Mouse (Mus musculus): Measurements from ENCODE around the gene Spock3. TPM values are rescaled to one million over a fixed set of nuclear protein-coding genes. Genes with fewer than 3 reads are reported as not detected.
"Not testable (repeated sequence)": the region's sequence is repeated elsewhere in the genome, so short reads cannot be mapped to it uniquely, and the experiment has no call there.

Spock3 gene
- polyA plus RNA-seq, 1 experiment: 0.28 TPM

DNA sequence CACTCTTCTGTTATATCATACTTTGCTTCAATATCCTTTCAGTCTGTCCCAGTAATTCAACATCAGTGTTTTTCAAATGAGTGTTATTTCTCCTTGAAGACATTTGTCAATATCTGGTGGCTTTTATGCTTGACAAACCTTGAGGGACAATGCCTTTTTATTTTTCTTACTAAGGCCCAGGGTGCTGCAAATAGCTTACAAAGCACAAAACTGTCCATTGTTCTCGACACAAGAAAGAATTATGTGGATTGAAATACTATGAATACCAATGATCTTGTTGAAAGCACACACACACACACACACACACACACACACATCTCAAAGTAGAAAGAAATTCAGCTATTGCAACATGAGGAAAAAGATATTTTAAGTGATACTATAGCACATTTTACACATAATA lies 159.0 kb downstream of the Spock3 start:
- H3K27me3 ChIP-seq (ENCODE audit: control insufficient read depth, insufficient read depth, low read length): no peaks in the 10 kb centered on the region
- no peak overlapping the region for H3K27ac ChIP-seq (ENCODE audit: insufficient read depth, low read length)
- H3K4me3 ChIP-seq (ENCODE audit: extremely low read depth, insufficient read depth, insufficient read length): no peak overlapping the region
- no peak for TF ChIP-seq POLR2A (IDR thresholded peaks at IDR 0.05; ENCODE audit: low read depth, low read length)
- no peak for TF ChIP-seq CTCF (IDR thresholded peaks at IDR 0.05; ENCODE audit: extremely low read depth, insufficient read depth, insufficient read length, insufficient replicate concordance)
- 49% methylated on average over 1 of the region's 1 CpGs for WGBS
- H3K4me1 ChIP-seq (ENCODE audit: control insufficient read depth, insufficient read depth, insufficient read length): no peaks in the 10 kb centered on the region
- DNase-seq (ENCODE audit: low read depth in 1 of 2, low spot score in 2 of 2): no peak
- no peaks in the 10 kb centered on the region for H3K36me3 ChIP-seq (ENCODE audit: control insufficient read depth, insufficient read depth, low read length)

DNA sequence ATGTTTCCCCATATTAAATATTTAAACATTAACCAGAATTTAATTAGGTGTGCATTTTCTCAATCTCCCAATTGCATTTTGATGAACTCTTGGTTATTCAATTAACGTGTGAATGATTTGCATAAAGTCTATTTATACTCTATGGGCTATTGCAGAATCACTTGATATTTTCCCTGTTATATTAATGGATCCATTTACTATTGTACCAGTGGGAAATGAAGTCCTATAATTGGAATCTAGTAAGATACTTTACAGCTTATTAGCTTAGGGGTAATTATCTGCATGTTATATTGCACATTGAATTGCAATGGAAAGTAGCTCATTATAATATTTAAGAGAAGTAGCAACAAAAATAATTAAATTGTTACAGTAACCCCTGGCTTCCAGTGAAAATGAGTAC lies 162.1 kb downstream of the Spock3 start:
- TF ChIP-seq CTCF (IDR thresholded peaks at IDR 0.05; ENCODE audit: extremely low read depth, insufficient read depth, insufficient read length, insufficient replicate concordance) (no peak), POLR2A (IDR thresholded peaks at IDR 0.05; ENCODE audit: low read depth, low read length) (no peak)
- H3K27me3 ChIP-seq (ENCODE audit: control insufficient read depth, insufficient read depth, low read length): no peaks in the 10 kb centered on the region
- H3K27ac ChIP-seq (ENCODE audit: insufficient read depth, low read length): no peak overlapping the region
- WGBS: 76% methylated on average over 1 of the region's 1 CpGs
- no peak overlapping the region for H3K4me3 ChIP-seq (ENCODE audit: extremely low read depth, insufficient read depth, insufficient read length)
- DNase-seq (ENCODE audit: low read depth in 1 of 2, low spot score in 2 of 2): no peak
- H3K4me1 ChIP-seq (ENCODE audit: control insufficient read depth, insufficient read depth, insufficient read length): no peaks in the 10 kb centered on the region
- H3K36me3 ChIP-seq (ENCODE audit: control insufficient read depth, insufficient read depth, low read length): no peaks in the 10 kb centered on the region

GRCm38 (mm10) chr8:63120508-63120907 lies 169.7 kb downstream of the Spock3 start:
- Histone ChIP-seq H3K4me1 (ENCODE audit: control insufficient read depth, insufficient read depth, insufficient read length) (no peaks in the 10 kb centered on the region), H3K36me3 (ENCODE audit: control insufficient read depth, insufficient read depth, low read length) (no peaks in the 10 kb centered on the region), H3K4me3 (ENCODE audit: extremely low read depth, insufficient read depth, insufficient read length) (no peak overlapping the region), H3K27ac (ENCODE audit: insufficient read depth, low read length) (no peak overlapping the region), H3K27me3 (ENCODE audit: control insufficient read depth, insufficient read depth, low read length) (no peaks in the 10 kb centered on the region)
- DNase-seq (ENCODE audit: low read depth in 1 of 2, low spot score in 2 of 2): no peak
- 71% methylated on average over 2 of the region's 2 CpGs for WGBS
- no peak for TF ChIP-seq CTCF (IDR thresholded peaks at IDR 0.05; ENCODE audit: extremely low read depth, insufficient read depth, insufficient read length, insufficient replicate concordance)
- no peak for TF ChIP-seq POLR2A (IDR thresholded peaks at IDR 0.05; ENCODE audit: low read depth, low read length)

DNA sequence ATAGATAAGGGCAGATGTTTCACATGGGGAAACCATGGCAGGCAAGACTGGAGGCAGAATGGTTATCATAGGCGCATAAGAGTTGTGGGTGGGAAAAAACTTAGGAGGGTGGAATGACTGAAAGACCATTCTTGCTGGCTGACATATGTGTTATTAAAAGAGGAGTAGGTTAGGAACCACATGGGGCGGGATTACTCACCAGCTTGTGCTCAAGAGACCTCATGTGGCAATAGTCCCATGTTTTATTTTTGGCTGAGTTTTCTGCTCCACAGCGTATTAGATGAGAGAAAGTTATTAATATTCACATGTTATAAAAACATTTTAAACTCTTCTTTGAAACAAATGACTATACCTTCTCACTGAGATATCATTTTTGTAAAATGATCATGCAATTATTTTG lies 184.6 kb downstream of the Spock3 start:
- H3K36me3 ChIP-seq (ENCODE audit: control insufficient read depth, insufficient read depth, low read length): no peaks in the 10 kb centered on the region
- 89% methylated on average over 3 of the region's 3 CpGs for WGBS
- TF ChIP-seq CTCF (IDR thresholded peaks at IDR 0.05; ENCODE audit: extremely low read depth, insufficient read depth, insufficient read length, insufficient replicate concordance) (no peak), POLR2A (IDR thresholded peaks at IDR 0.05; ENCODE audit: low read depth, low read length) (no peak)
- DNase-seq (ENCODE audit: low read depth in 1 of 2, low spot score in 2 of 2): no peak
- no peak overlapping the region for H3K4me3 ChIP-seq (ENCODE audit: extremely low read depth, insufficient read depth, insufficient read length)
- no peaks in the 10 kb centered on the region for H3K4me1 ChIP-seq (ENCODE audit: control insufficient read depth, insufficient read depth, insufficient read length)
- no peak overlapping the region for H3K27ac ChIP-seq (ENCODE audit: insufficient read depth, low read length)
- no peaks in the 10 kb centered on the region for H3K27me3 ChIP-seq (ENCODE audit: control insufficient read depth, insufficient read depth, low read length)

GRCm38 (mm10) chr8:63163861-63164260 lies 213.1 kb downstream of the Spock3 start:
- DNase-seq (ENCODE audit: low read depth in 1 of 2, low spot score in 2 of 2); H3K36me3 ChIP-seq (ENCODE audit: control insufficient read depth, insufficient read depth, low read length); H3K4me3 ChIP-seq (ENCODE audit: extremely low read depth, insufficient read depth, insufficient read length); H3K27me3 ChIP-seq (ENCODE audit: control insufficient read depth, insufficient read depth, low read length); H3K4me1 ChIP-seq (ENCODE audit: control insufficient read depth, insufficient read depth, insufficient read length); H3K27ac ChIP-seq (ENCODE audit: insufficient read depth, low read length): not testable (repeated sequence)
- 62% methylated on average over 2 of the region's 2 CpGs for WGBS

DNA sequence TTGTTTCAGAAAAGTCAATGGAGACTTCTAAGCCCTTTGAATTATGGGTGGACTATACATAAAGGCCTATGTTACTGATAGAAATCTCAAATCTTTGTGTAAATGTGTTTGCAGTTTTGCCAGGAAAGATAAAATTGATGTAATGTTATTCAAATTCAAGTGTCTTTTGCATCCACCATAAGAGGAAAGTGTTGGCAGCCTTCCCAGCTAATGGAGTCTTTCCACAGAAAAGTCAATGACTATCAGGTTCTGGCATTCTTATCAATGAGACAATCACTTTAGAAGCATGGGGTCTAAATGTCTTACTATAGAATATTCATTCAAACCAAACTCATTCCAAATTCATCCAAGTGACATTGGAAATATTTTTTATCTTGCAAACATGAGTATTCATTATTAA lies 214.5 kb downstream of the Spock3 start:
- H3K27me3 ChIP-seq (ENCODE audit: control insufficient read depth, insufficient read depth, low read length): no peaks in the 10 kb centered on the region
- TF ChIP-seq POLR2A (IDR thresholded peaks at IDR 0.05; ENCODE audit: low read depth, low read length): no peak
- TF ChIP-seq CTCF (IDR thresholded peaks at IDR 0.05; ENCODE audit: extremely low read depth, insufficient read depth, insufficient read length, insufficient replicate concordance): no peak
- no peak for DNase-seq (ENCODE audit: low read depth in 1 of 2, low spot score in 2 of 2)
- no peak overlapping the region for H3K27ac ChIP-seq (ENCODE audit: insufficient read depth, low read length)
- no peaks in the 10 kb centered on the region for H3K4me1 ChIP-seq (ENCODE audit: control insufficient read depth, insufficient read depth, insufficient read length)
- no peaks in the 10 kb centered on the region for H3K36me3 ChIP-seq (ENCODE audit: control insufficient read depth, insufficient read depth, low read length)
- H3K4me3 ChIP-seq (ENCODE audit: extremely low read depth, insufficient read depth, insufficient read length): no peak overlapping the region

DNA sequence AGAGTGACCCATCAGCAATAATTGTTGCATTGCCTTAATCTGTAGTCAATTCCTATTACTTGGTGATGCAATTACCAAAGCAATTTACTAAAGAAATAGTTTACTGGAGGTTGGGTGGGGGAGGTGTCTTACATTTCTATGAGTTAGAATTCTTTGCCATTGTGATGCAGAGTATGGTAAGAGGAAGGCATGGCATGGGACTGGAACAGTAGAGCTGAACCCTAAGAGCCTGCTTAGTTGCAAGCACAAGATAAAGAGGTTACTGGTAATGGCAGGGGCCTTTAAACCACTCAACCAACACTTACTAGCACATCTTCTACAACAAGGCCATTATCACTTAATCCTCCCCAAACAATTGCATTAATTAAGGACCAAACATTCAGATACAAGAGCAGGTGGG lies 219.1 kb downstream of the Spock3 start:
- H3K4me1 ChIP-seq (ENCODE audit: control insufficient read depth, insufficient read depth, insufficient read length): no peaks in the 10 kb centered on the region
- no peaks in the 10 kb centered on the region for H3K27me3 ChIP-seq (ENCODE audit: control insufficient read depth, insufficient read depth, low read length)
- no peak for DNase-seq (ENCODE audit: low read depth in 1 of 2, low spot score in 2 of 2)
- no peaks in the 10 kb centered on the region for H3K36me3 ChIP-seq (ENCODE audit: control insufficient read depth, insufficient read depth, low read length)
- H3K27ac ChIP-seq (ENCODE audit: insufficient read depth, low read length): no peak overlapping the region
- TF ChIP-seq POLR2A (IDR thresholded peaks at IDR 0.05; ENCODE audit: low read depth, low read length): no peak
- no peak for TF ChIP-seq CTCF (IDR thresholded peaks at IDR 0.05; ENCODE audit: extremely low read depth, insufficient read depth, insufficient read length, insufficient replicate concordance)
- H3K4me3 ChIP-seq (ENCODE audit: extremely low read depth, insufficient read depth, insufficient read length): no peak overlapping the region
